Mouse (Mus musculus) spleen, postnatal 36 days (tissue): Measurements from ENCODE around the gene Ccr10.
"Not testable (repeated sequence)": the region's sequence is repeated elsewhere in the genome, so short reads cannot be mapped to it uniquely, and the experiment has no call there.

Source experiments
- DNase-seq, 2 experiments: peaks; one replicate each; pipeline ENCODE4 v3.0.0; 2022; ENCODE audit warnings: low spot score in 2 of 2, mixed read lengths in 1 of 2

The Ccr10 gene

DNA sequence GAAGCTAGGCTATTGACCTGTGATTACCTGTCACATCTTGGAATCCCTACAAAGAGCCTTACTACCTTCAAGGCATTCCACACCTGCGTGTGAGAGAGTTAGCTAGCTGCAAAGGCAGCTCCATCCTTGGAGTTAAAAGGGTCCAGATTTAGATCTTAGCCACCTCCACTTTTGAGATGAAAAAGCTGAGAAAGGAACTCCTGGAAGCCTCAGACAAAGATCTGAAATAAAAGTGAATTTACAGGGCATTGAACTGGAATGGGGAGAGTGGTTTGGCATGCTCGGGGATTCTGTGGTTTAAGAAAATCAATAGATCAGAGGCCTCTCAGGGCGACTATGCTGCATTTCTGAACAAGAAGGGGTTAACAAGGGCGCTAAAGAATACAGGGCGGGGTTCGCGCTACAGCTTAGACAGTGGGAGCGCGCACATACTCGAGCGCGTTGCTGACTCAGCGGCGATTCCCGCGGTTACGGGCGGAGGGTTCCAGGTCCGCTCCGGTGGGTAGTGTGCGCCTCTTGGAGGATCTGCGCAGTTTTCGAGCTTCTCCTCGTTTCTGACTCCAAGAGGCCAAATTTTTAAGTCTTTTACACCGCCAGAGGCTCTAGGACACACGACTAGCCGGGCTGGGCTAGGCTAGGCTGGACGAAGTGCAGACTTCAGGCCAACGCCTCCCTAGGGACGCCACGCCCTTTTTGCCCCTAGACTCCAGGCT is 3.4 kb downstream of the Ccr10 start:
- DNase-seq = peak; percentile 40 to 46

DNA sequence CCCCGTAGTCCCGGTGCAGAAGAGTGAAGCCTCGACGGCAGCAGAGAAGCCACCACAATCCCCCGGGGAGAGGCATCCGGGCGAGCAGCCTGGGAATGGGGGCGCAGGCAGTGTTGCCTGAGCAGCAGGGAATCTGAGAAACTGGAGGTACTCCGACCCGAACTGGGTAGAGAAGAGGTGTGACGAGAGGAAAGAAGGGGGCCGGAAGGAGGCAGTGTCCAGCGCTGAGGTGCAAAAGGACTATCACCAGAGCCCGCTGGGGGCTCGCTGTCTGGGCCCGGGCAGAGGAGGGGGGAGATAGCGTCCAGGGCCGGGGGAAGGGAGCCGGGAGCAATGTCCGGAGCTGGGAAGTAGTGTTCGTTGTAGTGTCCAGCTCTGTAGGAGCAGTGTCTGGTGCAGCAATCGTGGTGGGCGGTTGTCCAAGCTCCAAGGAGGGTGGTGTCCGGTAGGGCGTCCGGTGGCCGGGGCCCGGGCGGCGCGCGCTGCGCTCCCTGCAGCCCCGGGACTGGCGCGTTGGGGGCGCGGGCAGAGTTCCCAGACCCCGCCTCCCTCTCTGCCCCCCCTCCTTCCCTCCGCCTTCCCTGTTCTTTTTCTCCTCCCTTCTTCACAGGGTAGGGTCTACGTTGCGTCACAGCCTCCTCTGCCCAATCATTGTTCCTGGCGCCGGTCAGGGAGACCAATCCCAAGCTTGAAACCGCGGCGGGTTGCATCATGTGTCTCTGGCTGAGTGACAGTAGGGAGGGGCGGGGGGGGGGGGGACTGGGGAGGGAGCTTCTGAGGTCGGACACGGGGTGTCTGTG is 4.2 kb downstream of the Ccr10 start, which contains the start of gene Plekhh3:
TSS of gene Plekhh3 (minus strand) at position 541 of the 800 bp plus-strand sequence.
- DNase-seq = peak; percentile 89 to 91

DNA sequence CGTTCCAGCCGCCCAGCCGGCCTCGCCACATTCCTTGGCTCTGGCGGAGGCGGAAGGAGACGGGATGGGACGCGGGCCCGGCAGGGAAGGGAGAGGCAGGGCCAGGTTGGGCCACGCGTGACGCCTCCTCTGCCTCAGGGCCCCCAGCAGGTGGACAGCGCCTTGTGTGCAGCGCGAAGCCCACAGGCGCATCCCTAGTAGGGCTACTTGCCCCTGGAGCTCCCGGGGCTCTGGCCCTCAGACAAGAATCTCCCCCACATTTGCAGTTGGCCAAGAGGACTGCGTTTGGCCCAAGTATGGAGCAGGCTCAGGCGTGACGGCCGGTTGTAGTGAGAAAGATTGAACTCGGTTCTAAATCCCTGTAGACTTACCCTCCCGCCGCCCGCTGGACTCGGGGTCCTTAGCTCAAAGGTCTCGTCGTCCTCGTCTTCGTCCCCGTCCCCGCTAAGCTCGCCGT is 4.9 kb downstream of the Ccr10 start, which contains the start of gene Cntnap1:
TSS of gene Cntnap1 (plus strand) at position 170 of the 457 bp plus-strand sequence.
- DNase-seq = no peak

DNA sequence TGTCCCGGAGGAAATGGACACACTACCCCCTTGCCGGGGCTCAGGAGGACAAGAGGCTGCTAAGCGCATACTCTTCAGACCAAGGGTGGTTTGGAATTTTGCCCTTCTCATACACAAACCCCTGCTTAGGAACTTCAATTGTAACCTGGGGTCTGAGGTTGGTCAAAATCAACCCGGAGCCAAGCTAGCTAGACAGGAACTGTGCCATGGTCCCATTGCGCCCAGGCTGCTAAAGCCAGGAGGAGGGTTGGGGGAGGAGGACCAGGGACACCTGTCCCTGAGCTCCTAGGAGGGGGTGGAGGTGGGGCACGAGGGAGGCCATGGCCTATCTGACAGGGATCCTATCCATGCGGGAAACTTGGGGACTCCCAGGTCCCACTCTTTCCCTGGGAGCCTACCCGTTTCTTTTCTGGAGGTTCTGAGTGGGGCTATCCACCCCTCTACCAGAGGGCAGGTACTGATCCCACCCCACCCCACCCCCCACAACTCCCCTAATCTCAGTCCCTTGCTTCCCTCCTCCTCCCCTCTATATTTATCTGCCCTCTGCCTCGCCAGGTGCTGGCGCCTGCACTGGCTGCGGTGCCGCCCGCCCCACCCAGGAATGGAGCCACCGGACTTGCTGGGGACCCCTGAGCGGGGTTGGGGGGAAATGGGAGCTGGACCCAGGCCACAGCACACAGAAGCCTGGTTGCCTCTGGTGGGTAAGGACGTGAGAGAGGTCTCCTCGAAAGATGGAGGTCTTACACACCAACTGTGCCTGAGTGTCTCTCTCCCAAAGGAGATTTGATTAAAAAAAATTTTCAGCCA is 5.7 kb downstream of the Ccr10 start:
- no peak for DNase-seq

DNA sequence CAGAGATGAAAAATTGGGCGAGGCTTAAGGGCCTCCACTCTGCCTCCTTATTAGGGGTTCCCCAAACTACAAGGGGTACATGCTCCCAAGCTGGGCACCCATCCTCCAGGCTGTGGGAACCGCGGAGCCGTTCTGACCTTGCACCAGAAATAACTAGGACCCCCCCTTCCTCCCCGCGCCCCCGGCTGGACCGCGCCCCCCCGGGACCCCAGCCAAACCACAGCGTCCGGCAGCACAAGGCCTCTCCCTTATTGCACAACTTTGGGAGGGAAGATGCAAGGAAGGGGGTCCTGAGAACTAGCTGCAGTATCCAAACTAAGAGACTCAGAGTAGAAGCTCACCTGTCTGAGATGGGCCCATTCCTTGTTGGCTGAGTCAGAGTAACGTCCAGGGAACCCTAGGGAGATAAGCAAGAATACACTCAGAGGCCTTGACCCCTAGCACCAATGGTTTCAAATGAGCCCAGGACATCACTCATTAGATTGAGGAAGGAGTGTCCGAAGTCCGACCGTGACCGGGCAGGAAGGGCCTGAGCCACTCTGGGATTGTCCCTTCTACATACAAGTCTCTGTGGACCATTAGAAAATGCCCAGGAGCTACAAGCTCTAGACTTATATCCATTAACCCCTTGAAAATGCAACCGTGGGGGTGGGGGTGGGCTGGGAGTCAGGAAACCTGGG is 6.8 kb downstream of the Ccr10 start:
- no peak for DNase-seq

DNA sequence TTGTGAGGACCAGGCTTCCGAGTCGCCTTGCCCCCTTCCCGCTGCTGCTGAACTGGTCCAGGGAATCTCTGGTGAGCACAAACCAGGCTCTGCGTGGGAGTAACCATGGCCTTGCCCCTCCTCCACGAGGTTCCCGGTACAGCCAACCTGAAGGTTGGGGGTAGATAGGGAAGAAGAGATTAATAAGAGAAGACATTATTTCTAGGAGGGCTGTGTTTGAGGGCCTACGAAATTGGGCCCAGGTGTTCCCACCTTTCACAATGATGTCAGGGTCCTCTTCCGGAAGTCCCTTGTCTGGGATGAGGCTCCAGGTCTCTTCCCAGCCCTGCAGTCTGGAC is 7.3 kb downstream of the Ccr10 start:
- DNase-seq = no peak

DNA sequence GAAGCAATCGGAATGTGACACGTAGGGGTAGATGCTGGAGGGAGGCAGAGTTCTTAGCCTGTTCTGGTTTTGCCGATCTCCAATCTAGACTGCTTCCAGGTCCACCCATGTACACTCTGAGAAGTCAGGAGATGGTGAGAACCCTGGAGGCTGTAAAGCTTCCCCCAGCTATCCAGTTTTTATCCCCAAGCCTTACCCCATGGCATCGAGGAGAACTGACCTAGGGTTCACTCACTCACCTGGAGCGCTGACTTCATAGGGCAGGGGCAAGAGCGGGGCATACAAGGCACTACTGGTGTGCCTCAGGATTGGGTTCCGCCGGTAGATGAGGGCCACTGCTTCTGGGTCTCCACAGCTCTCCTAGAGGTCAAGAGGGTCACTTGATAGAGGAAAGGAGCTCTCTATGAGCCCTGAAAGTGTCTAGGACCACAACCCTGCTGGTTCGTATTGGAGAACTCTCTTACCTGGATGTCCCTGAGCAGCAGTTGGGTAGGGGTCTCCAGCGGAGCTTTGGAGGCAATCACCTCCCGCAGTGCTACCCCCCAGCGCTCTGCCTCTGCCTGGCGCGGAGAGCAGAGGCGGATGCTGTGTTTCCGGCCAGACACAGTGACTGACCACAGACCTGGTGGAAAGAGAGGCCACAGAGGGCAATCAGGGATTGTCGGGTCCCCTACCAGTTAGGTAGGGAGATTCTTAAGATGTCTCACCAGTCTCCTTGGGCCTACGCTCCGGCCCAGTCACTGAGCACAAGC is 7.9 kb downstream of the Ccr10 start:
- no peak for DNase-seq

DNA sequence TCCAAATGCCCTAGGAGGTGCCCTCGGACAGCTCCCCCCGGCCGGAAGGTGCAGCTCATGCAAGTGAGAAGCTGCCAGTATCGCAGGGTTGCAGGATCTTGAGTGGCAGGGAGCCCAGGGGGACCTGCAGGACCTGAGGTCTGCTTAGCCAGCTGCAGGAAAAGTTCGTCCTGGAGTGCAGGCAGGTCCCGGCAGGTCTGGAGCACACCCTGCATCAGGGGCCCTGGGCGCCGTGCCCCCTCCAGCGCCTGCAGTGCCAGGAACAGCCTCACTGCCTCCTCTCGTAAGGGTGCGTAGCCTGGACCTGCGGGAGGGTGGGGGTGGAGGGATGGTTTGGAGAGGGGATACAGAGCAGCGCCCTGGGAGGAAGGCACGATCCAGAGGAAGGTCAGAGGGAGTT is 8.9 kb downstream of the Ccr10 start:
- DNase-seq = no peak

DNA sequence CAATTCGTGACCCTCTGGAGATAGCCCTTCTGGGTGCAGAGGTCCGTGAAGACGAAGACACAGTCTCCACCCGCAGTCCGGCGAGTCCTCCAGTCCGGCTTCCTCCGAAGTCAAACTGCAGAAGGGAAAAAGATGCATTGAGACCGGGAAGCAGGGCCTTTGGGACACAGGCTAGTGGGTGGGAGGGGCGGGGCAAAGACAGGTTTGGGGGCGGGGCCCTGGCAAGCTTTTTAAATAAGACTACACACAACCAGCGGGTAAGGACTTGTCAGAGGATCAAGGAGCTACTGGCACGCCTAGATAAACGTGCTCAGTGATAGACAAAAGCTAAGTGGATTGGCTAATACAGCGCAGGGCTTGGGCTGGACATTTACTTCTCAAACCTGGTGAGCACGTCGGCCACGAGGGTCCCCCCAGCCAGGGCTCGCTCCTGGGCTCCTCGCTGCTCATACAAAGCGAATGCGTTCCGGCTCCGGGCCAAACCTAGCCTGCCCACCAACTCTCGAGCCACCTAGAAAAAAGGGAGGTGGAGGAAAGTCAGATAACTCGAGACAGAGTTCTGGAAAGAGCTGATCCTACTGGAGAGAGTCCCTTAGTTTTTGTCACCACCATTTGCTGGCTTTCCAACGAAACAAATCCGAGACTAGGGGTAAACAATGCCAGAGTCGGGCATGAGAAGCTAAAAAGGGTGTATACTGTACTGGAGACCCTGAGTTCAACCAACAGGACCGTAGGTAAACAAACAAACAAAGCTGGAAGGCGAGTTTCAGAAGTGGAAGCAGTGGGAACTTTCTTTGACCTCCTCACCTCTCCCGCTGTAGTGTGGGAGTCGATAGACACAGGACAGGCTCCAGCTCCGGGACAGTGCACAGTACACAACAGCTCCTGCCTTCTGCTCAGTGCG is 10.3 kb downstream of the Ccr10 start:
- no peak for DNase-seq

DNA sequence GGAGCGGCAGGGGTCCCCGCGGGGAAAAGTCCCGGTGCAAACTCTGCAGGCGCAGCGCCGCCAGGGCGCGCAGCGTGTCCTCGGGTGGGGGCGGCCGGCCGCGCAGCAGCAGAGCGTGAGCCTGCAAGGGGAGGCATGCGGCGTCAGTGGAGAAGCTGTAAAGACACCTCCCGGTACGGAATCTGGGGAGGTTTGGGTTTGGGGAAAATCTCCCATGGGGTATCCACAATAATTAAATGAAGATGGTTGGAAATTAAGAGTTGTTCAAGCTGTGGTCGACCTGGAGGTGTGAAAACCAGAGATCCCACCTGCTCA is 10.9 kb downstream of the Ccr10 start:
- no peak for DNase-seq

DNA sequence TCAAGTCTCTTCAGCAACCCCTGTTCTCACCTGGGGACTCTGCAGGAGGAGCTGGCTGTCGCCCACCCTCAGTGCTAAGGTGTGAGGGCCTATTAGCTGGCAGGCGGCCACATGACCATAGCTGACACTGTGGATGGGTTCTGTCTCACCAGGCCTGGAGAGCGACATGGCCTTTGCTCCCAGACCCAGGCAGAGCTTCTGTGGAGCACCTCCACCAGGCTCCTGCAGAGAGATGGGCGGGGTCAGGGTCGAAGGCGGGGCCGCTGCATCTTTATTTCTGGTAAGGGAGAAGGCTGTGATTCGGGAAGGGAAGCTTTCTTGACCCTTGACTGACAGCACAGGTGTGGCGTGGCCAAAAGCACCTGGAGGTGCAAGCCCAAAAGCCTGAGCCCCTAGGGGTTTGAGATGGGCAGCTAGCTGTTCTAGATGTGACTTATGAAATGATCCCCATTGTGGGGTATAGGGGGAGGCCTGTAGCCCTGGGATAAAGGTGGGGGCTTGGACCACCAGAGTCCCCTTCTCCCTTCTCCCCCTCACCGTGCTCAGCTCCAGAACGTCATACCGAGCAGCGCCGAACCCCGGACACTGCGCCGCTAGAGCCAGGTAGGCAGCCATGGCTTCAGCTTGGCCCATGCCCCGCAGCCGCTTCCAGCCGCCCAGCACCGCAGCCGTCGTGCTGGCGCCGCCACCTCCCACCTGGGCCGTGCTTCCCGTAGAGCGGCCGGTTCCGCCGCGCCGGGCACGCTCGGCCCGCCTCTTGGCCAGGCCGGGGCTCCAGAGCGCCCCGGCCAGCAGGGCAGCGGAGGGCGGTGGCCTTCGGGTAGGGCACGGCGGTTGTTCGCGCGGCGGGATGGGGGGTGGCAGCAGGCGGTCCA is 11.5 kb downstream of the Ccr10 start:
- DNase-seq = no peak

DNA sequence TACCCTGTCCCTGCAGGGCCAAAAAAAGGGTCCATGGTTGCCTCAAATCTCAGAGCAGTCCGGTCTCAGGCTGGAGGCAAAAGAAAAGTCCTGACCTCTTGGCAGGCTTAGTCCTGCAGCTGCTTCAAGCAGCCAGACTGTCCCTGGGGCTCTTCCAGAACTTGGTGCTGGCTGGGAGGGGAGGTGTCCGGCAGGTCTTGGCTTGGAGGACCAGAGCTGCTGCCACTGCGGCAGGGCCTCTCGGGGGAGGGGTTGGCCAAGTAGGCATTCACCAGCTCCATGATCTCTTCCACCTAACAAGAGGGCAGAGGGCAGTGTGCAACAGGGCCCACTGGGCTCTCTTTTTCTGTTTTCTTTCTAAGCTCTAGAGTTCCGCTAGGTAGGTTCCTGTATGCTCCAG is 12.5 kb downstream of the Ccr10 start:
- no peak for DNase-seq

DNA sequence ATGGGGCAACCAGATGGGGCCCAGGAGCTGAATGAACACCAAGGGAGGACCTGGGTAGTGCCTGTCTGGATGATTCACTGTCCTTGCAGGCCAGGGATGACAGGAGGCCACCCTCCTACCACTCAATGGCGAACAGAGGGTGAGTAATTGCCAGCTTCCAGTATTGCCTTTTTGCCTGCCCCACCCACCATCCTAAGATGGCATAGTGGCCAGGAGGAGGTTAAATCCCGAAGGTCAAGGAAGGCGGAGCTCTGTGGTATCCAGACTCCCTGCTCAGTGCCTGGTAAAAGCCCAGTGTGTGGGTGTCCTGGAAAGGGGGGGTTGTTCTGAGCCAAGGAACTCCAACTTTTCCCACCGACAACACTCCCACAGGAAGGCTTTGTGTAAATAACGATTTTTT is 12.9 kb downstream of the Ccr10 start:
- no peak for DNase-seq

DNA sequence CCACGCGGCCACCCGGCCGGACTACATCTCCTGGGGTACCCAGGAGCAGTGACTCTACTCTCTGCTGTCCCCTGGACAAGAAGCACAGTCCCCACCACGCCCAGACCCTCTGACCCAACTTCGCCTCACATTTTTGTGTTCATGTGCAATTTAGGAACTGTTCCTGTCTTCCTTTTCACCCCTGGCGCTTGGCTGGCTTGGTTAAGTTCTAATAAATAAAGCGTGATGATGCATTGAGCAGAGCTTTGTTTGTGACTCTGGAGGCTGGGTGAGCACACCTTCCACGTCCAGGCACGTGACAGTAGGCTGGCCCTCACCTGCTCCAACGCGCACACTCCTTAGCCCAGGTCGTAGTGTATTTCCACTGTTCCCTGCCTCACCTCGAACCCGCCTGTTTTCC is 13.7 kb downstream of the Ccr10 start:
- no peak for DNase-seq

DNA sequence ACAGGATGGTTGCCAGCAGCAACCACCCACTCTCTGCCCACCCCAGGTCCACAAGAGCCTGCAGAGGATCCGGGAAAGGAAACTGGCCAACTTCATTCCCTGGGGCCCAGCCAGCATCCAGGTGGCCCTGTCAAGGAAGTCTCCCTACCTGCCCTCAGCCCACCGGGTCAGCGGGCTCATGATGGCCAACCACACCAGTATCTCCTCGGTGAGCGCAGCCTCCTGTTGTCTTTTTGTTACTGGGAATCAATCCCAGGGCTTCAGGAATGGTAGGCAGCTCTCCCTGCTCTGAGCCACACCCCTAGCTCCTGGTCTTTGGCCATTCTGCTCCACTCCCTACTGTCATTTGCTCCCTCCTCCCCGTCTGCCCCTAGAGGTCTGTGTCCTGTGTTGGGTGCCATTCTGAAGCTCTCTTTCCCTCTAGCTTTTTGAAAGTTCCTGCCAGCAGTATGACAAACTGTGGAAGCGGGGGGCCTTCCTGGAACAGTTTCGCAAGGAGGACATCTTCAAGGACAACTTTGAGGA is 14.2 kb downstream of the Ccr10 start:
- DNase-seq = not testable (repeated sequence)

DNA sequence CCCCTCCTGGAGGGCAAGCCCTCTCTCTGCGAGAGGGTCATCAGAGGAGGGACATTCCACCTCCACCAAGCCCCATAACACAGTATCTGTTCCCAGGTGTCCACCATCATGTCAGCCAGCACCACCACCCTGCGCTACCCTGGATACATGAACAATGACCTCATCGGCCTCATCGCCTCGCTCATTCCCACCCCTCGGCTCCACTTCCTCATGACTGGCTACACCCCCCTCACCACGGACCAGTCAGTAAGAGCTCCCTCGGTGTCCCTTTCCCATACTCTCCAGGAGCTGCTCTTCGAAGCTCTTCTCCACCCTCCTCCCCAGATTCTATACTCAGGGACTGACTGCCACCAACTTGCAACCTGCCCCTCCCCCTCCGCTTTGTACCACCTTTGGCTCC is 15.1 kb downstream of the Ccr10 start:
- DNase-seq = not testable (repeated sequence)

DNA sequence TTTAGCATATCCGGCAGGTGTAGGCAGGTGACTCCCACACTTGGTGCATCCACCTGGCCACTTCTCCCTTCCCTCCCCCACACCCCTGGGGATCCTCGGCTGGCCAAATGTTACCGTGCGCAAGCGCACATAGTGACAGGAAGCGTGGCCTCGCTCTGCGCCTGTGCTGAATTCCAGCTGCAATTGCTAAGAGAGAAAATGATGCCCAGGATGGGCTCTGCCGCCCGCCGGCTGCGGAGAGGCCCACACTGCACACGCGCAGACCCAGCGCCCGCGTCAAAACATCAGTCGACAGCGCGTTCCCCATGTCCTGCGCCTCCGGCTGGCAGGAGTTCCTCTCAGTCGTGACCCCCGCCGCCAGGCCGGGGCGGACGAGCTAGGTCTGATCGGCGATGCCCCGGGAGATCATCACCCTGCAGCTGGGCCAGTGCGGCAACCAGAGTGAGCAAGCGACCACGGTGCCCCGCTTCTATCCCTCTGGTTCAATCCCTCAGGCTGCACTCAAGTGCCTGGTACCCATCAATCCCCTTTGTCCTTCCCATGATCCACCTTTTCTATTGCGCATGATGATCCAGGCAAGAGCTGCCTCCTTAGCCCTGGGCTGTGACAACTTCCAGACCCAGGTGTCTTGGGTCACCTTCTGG is 19.4 kb downstream of the Ccr10 start, which contains the start of gene Tubg2:
TSS of gene Tubg2 (plus strand) at position 180 of the 644 bp plus-strand sequence.
- peak; percentile 76 to 77 for DNase-seq

DNA sequence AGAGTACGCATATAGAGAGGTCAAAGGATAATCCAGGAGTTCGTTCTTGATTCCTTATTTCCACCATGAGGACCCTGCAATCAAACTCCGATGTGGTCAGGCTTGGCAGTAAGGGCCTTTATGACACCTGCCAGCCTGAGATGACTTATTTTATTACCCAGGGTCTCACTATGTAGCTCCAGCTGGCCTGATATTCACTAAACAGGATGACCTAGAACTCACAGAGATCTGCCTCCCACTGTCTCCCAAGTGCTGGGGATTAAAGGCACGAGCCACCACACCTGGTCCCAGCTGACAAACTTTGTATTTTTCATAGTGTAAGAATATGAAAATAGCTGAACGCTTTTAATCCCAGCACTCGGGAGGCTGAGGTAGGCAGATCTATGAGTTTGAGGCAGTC is 20.1 kb downstream of the Ccr10 start:
- DNase-seq = no peak
